Mouse (Mus musculus) mouse embryonic stem cell (cell line): ENCODE data around the gene Lrrc1.

Experiments
- in situ Hi-C, 2 experiments: fragments of 300-500 bp; cut with MboI; formaldehyde crosslinking; loops; 1 replicate in 1 of 2; 3 replicates in 1 of 2; pipeline ENCODE4 v1.14.3; 2019 to 2020; ENCODE audit warnings: low sequenced_read_pairs in 2 of 2, low pct_unique_long_range_greater_than_20kb in 1 of 2, mixed read lengths in 1 of 2; ENCODE audit not compliant: unreplicated experiment in 1 of 2

Lrrc1 gene

DNA sequence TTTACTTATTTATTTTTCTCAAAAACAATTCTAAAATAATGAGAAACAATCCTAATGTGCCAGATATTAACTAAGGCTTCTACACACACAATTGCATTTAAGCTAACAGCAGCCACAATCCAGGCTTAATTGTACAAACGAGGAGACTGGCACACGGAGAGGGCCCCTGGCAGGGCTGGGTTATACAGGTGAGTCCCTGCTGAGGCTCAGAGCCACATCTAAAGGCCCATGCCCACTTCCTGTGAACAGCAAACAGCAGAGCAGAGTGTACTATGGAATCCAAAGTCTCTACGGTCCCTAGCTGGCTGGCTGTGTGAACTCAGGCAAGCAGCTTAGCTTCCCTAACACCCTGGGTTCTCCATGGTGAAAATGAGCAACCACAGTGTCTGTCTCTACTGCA is 30.8 kb downstream of the Lrrc1 start:
- in situ Hi-C loops: no loop called here

DNA sequence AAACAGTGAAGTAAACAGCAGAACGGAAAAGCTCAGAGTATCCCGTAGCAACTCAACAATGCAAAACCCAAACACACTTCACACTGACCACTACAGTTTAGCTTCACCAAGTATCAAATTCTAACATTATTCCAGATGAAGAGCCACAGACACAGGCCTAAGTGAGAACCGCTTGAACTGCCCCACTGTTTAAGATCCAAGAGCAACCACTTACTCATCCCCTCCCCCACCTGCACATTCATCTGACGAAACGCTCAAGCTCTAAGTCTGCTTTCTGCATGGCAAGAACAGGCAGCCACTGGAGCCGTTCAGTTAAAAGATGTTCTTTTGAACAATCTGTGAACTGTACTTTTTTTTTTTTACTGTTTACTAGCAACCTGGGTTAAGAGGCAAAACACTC is 32.5 kb downstream of the Lrrc1 start:
- in situ Hi-C loops: no loop called here

- in situ Hi-C loops: no loop called here
Observed at GRCm38 (mm10) chr9:77510574-77510973, 34.1 kb downstream of the Lrrc1 start.

DNA sequence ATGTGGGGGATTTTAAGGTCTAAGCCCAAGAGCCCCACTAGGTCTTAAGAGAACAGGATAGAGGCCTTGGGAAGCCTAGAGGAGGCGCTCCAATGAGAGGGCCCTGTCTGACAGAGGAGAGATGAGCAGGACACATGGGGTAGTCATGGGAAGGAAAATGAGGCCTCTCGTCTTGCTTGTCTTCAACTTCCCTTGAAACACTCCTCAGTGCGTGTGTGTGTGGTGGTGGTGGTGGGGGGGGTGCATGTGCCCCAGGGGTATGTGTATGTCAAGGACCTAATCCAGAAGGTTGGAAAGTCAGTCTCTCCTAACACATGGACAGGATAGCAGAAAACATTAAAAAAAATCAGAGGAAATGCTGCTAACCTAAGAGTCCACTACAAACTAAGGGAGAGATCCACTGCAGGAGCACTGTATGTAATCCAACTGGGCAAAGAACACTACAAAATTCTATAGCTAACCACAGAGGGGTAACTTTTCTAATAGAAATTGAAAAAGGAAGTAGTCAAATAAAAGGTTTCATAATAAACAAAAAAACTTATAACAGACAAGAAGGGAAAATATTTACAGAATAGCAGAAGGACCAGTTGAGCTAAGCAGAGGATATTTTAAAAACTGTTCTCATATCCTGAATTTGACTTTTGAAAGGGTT is 36.8 kb downstream of the Lrrc1 start:
- in situ Hi-C loops: no loop called here

DNA sequence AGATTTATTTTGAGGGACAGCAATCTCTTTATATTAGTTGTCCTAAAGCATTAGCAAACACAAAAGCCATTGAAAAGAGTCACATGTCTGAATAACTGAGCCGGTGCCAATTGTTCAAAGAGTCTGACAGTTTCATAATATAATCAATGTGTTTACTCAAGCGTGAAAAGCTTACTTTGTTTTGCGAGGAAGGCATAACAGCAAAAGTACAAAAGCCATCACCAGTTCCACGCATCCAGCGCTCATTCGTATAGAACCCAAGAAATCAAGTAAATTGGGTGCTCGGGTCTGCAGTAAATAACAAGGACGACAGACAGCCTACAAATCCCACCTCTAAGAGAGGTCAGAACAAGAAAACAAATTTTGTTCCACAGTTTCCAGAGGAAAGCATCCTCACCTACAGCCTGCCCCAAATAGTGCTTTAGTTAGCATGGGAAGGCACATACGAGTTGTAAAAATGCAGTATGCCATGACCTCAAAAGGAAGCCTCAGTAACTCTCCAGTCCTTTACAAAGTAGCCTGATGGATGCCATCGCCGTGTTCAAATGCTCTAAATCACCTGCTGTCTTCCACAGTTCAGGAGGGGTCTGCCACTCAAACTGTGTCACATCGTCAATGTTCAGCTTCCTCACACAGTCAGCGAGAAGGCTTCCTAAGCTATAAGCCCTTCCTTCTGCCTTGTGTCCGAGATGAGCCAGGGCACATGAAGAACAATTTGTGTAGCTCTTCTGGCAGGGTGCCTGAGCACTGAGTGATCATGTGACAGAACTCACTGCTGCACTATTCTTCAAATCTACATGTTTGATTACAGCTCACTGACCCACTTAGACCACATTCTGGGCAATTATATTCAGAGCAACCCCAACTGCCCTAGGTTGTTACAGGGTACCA is 41.9 kb downstream of the Lrrc1 start:
- in situ Hi-C loops: no loop called here

- in situ Hi-C loops: no loop called here
Observed at GRCm38 (mm10) chr9:77502171-77502547, 42.5 kb downstream of the Lrrc1 start.

DNA sequence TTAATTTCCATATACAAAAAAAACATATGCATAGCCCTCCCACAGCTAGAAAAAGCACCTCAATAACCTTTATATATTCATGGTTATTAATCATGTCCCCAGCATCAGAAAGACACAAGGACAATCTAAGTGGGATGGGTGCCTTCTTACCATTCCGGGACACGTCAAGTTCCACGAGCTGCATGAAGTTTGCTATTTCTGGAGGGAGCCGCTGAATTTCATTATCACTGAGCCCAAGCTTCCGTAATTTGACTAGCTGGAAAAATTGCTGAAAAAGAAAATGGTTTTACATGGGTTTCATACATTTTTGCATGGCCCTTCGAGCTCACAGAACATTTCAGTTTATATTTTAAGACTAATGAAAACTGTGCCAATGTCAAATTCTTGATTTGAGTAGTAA is 45.6 kb downstream of the Lrrc1 start:
- in situ Hi-C loops: no loop called here

DNA sequence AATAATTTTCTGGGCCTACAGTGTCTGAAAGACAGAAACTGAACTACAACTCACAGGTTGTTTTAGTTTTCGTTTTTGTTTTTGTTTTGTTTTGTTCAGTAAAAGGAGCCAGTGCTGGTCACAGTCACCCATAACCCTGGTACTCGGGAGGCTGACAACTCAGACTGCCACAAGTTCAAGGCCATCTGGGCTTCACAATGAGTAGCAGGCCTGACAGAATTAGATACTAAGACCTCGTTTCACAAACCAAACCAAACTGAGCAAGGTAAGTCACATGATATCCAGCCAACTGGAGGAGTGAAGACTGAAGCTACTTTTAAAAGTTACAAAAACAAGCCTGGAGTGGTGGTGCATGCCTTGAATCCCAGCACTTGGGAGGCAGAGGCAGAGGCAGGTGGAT is 46.3 kb downstream of the Lrrc1 start:
- in situ Hi-C loops: no loop called here

GRCm38 (mm10) chr9:77497173-77497572 is 47.5 kb downstream of the Lrrc1 start:
- in situ Hi-C loops: no loop called here

- in situ Hi-C loops: no loop called here
Observed at GRCm38 (mm10) chr9:77496540-77497062, 48.1 kb downstream of the Lrrc1 start.

- in situ Hi-C loops: no loop called here
Observed at GRCm38 (mm10) chr9:77494307-77494706, 50.4 kb downstream of the Lrrc1 start.

- in situ Hi-C loops: no loop called here
Observed at GRCm38 (mm10) chr9:77488611-77489010, 56.1 kb downstream of the Lrrc1 start.

- in situ Hi-C loops: no loop called here
Observed at GRCm38 (mm10) chr9:77487427-77487826, 57.2 kb downstream of the Lrrc1 start.

DNA sequence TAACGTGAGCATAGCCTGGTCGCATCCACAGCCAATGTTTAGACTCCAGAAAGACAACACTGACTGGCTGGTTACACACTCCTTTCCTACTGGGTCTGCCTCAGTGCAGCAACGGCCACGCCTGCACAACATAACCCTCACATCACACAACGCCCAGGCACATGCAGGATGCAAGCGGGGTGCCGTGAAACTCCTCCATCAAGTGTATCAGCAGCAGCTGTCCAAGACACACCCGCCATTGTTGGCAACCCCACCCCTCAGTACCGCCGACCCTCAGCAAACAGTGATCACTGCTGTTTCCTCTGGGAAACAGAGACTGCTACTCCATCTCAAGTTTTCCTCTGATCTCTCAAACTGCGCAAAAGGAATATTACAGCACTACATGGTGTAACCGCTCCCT is 58.8 kb downstream of the Lrrc1 start:
- in situ Hi-C loops: no loop called here

DNA sequence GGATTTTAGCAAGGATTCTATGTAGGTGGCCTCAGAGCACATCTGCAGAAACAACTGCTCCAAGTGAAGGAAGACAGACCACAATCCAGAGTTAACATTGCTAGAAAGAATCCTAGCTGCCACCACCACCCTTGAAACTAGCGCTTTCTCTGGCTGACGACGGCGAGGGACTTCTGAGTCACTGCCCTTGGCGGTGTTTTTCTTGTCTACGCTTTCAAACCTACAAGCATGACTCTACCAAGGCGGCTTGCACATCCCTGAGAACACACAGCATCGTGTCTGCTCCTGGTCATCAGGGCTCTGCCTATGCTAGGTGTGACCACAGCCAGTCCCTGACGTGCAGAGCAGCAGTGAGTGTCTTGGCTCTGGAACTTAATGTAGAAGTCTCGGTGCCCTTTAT is 59.9 kb downstream of the Lrrc1 start:
- in situ Hi-C loops: no loop called here

DNA sequence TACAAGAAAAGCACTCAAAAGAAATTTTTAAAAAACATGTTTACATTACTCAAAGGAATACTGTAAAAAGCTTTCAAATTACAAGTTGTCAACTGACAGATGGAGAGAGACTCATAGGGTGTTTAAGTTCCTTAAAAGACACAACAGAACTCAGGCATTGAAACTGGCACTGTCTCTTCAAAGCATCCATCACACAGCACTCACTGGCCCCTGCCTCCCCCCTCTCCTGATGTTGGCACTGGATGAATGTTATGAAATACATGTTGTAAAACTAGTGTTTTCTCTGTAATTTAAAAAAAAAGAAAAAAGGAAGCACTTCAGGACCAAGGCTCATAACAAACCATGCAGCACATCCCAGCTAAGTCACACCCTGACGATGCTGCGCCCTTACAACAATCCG is 61.1 kb downstream of the Lrrc1 start:
- in situ Hi-C loops: no loop called here

- in situ Hi-C loops: no loop called here
Observed at GRCm38 (mm10) chr9:77482281-77482680, 62.4 kb downstream of the Lrrc1 start.

DNA sequence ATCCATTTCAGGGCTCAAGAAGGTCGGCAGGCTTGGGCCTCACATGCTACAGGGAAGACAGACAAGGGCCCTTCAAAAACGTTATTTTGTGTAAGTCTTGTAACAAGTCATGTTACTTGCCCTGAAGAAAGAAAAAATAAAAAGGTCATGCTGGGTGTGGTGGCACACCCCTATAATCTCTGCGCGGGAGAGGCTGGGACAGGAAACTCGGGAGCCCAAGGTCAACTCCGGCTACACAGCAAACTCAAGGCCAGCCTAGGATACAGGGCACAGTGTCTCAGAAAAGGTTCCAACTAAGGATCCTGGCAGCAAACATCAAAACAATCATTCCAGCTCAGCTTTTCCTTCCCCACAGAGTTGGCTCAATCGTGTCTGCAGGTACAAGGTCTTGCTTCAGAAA is 63.3 kb downstream of the Lrrc1 start:
- in situ Hi-C loops: no loop called here

DNA sequence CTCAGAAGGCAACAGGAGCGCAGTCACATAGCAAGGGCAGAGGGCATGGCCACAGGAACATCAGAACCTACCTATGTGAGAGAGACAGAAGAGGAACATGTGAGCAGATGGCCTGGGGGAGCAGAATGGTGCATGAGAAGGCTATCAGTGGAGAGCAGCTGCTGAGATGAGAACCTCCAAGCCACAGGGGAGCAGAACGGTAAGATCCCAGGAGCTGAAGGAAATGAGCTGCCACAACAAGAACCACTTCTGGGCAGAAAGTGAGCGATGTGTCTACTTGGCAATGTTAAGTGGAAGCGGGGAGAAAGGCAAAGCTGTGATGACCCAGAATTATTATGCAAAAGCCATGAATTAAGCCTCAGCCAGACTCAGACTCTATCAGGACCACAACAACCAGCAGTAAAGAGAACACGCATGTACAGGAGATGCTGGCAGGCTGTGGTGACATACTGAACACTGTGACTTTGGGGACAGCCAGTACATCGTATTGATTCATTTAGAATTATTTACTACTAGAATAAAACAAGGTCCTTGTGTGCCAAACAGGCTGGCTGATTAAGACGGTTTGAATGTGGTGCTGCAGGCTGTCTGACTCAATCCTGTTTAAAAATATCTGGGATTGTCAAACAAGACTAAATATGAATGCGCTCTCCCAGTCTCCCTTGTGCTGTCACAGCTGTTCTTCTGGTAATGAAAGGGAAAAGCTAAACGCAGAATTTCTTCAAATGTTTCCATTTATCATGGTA is 63.9 kb downstream of the Lrrc1 start:
- in situ Hi-C loops: no loop called here
